Mouse (Mus musculus) yolk sac, embryonic 10.5 days (tissue): ENCODE data around the gene Cdh13.
"Not testable (repeated sequence)": the region's sequence is repeated elsewhere in the genome, so short reads cannot be mapped to it uniquely, and the experiment has no call there.

Experiments used
- DNase-seq: peaks from one replicate; pipeline ENCODE4 v3.0.0-alpha.2; 2017; ENCODE audit warnings: low spot score

Cdh13 gene

DNA sequence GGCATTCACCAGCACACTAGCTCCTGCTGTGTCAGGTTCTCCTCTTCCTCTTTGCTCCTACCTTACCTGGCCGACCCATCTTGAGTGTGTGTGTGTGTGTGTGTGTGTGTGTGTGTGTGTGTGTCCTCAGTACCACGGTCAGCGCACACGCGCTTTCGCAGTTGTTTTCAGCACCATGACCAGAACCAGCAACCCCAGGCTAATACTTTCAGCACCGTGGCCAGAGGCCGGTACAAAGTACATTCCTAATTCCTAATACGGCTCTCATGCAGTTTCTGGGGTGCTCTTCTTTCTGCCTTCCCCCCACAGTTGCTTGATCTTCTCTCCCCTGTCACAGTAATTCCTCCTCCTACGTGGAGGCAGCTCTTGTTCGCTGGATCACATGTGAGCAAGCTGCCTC is 975.1 kb downstream of the Cdh13 start:
- DNase-seq: peak; percentile 16

GRCm38 (mm10) chr8:119263750-119264149 is 980.2 kb downstream of the Cdh13 start:
- no peak for DNase-seq

GRCm38 (mm10) chr8:119266304-119266703 is 982.8 kb downstream of the Cdh13 start:
- DNase-seq: no peak

DNA sequence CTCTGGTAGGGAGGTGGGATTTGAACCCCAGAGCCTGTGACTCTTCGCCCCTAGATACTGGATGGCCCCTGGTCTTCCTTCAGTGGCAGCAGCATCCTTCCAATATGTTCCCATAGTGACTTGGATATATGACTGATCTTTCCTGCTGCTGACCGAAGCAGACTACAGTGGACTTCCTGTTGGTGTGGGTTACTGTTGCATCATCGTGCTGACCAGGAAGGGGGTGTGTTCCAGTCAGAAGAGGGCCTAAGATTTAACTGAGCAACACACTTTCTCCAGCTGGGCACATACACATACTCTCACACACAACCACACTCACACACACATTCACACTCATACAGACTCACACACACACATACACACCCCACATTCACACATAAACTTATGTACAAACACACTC is 986.0 kb downstream of the Cdh13 start:
- no peak for DNase-seq

DNA sequence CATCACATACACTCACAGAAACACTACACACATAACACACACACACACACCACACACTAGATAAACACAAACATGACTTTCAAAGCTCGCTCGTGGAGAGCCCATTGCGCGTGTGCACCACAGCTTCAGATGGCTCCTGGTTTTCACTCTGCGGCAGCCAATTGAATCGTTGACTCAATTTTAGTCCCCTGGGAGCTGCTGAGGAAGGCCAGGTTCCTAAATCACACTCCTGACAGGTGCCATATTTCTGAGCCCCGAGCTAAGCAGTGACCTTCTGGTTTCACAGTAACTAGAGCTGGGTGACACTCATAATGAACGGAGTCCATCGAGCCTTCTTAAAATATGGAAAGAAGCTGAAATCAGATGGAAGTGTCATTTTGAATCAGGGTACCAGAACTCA is 986.8 kb downstream of the Cdh13 start:
- DNase-seq: no peak

GRCm38 (mm10) chr8:119272891-119273290 is 989.4 kb downstream of the Cdh13 start:
- DNase-seq: no peak

GRCm38 (mm10) chr8:119275442-119275841 is 991.9 kb downstream of the Cdh13 start:
- no peak for DNase-seq

DNA sequence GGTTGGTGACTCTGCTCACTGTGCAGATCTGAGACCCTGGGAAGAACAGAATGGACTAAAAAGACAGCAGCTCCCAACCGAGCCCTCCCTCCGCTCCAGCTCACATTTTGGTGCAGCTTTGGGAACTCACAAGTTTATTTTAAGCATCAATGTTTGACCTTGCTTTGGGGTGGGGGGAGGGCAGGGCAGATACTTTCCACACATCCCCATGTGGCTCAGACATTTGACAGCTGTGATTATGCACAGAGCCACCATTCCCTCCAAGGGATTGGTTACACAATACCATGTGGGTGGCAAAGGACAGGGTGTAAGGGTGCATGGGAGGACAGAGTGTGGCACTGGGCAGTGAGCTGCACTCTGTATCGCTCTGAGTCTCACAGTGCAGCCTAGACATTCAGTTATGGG is 993.5 kb downstream of the Cdh13 start:
- DNase-seq: no peak

DNA sequence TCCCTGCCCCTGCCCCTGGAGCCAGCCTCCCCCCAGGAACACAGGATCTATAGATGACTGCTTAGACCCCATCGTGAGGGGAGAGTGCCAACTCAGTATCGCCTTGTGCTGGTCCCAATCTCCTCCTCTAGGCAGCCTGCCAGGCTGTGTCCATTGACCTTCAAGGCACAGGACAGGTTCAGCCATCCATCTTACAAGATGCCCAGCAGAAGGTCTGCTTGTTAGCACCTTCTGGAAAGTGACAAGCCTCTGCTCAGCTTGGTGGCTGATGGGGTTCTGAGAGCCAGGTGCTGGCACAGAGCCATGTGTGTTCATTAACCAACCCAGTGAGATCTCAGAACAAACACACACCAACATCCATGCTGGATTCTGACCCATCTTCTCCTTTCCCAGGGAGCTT is 998.2 kb downstream of the Cdh13 start:
- no peak for DNase-seq

GRCm38 (mm10) chr8:119284516-119284915 is 1001.0 kb downstream of the Cdh13 start:
- no peak for DNase-seq

- no peak for DNase-seq
These were observed 1001.4 kb downstream of the Cdh13 start for GRCm38 (mm10) chr8:119284920-119285319.

- no peak for DNase-seq
These were observed 1011.9 kb downstream of the Cdh13 start for GRCm38 (mm10) chr8:119295477-119295876.

DNA sequence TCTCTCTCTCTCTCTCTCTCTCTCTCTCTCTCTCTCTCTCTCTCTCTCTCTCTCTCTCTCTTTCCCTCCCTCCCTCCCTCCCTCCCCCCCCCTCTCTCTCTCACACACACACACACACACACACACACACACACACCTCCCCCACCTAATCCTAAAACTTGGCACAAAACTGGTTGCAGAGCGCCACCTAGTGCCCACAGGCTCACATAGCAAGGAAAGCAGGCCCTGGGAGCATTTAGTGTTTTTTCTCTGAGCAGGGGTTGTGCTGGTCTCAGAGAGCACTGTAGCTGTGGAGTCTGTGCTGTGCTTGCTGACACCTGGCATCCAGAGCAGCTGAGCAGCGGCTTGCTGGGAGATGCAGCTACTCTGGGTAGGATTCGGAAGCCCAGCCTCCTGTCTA is 1014.2 kb downstream of the Cdh13 start:
- DNase-seq: not testable (repeated sequence)

- no peak for DNase-seq
These were observed 1016.8 kb downstream of the Cdh13 start for GRCm38 (mm10) chr8:119300335-119300734.

GRCm38 (mm10) chr8:119304196-119304595 is 1020.7 kb downstream of the Cdh13 start:
- no peak for DNase-seq

GRCm38 (mm10) chr8:119311412-119311811 is 1027.9 kb downstream of the Cdh13 start:
- no peak for DNase-seq

DNA sequence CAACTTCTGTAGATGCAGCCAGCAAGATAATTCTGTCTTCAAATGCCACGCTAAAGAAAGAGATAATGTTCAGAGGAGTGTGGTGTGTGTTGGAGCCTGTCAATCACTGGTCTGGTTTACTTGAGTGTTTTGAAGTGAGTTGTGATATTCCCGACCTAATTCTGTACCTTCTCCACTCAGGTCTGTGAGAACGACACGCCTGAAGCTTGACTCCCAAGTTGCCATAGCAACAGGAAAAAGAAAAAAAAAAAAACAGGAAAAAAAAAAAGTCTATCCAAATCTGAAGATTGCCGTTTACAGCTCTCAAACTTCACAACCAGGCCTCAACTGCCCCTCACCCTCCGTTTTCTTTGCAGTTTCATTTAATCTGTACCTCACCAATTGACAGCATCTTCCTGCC is 1039.7 kb downstream of the Cdh13 start:
- DNase-seq: no peak

GRCm38 (mm10) chr8:119339546-119339945 is 1056.0 kb downstream of the Cdh13 start:
- no peak for DNase-seq

GRCm38 (mm10) chr8:119343606-119344005 is 1060.1 kb downstream of the Cdh13 start:
- DNase-seq: no peak

GRCm38 (mm10) chr8:119344190-119344856 is 1060.8 kb downstream of the Cdh13 start, which contains the start of gene Hsbp1:
Gene Hsbp1, plus strand, starts transcription at chr8:119344488.
- peak; percentile 98 for DNase-seq

DNA sequence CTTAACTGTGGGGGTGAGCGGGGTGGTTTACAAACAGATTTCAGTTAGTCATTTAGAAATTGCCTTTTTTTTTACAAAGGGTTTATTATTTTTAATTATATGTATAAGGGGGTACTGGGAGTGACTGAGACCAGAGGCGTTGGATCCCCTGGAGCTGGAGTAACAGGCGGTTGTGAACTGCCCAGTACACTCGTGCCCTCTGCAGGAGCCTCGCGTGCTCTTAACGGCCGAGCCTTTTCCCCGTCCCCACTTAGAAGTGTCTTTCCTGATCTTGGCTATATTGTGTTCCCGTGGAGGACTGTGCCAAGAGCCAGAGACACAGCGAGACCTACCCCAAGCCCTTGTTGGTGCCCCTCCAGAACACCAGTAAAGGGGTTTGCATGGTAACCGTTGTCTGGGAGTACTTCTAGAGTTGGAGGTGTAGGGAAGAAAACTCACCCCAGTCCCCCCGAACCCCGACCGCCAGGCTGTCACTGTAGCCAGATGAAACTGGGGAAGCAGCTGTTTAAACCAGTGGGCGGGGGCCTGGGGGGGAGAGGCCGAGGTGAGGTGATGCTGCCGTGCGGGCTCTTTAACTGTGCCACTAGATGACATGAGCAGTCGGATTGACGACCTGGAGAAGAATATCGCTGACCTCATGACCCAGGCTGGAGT is 1061.6 kb downstream of the Cdh13 start:
- no peak for DNase-seq

- no peak for DNase-seq
These were observed 1062.1 kb downstream of the Cdh13 start for GRCm38 (mm10) chr8:119345683-119346075.

DNA sequence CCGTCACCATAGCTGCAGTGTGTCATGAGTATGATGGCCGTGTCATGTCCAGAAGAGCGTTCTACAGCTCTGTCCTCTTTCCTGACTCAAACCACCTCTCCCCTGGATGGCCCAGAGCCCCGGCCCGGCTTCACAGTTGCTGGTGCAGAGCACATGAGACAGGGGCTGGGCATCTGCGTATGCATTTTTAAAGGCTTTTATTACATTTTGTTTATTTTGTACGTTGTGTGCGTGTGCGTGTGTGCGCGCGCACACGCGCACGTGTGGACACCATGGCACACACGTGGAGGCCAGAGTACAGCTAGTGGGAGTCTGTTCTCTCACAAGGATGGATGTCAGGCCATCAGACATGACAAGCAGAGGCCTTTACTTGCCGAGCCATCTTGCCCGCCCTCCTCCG is 1068.1 kb downstream of the Cdh13 start:
- DNase-seq: no peak
